In the genomic region with DNA sequence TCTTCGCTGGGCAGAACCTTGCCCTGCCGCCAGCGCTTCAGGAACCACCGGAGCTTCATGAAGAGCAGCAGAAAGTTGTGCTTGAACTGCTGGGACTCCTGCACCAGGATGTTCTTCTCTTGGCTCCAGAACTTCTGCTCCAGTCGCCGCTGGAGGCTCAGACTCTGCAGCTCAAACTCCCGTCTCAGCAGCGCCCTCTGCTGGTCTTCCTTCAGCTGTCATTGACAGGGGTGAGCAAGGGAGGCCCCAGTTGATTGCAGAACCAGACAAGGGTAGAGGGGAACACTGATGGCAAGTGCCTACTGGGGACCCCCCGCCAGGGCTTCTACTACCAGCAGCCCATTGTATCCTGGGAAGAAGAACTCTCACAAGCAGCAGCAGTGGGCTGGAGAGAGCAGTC, we compare ENCODE assay signal across 8 mouse cellular contexts. TPM values are rescaled to one million over a fixed set of nuclear protein-coding genes. Genes with fewer than 3 reads are reported as not detected.
DNase-seq lines count a peak whose midpoint lies in the region; ATAC-seq lines count a peak whose summit lies in the region.

No protein-coding gene starts in this region.

- H3K27me3 ChIP-seq in midbrain, embryonic 16.5 days (ENCODE audit: control insufficient read depth, insufficient read depth, low read depth, low read length): no peaks in the 10 kb centered on the region

- H3K36me3 ChIP-seq in midbrain, embryonic 16.5 days (ENCODE audit: control insufficient read depth, insufficient read depth, low read length): peaks cover 57% of the 10 kb centered on the region

- H3K4me1 ChIP-seq in midbrain, embryonic 16.5 days (ENCODE audit: control insufficient read depth, insufficient read depth, low read length): no peaks in the 10 kb centered on the region

- H3K9me3 ChIP-seq in midbrain, embryonic 16.5 days (replicated peaks; ENCODE audit: control insufficient read depth, low read length, poor library complexity, severe bottlenecking): no peaks in the 10 kb centered on the region

- intact Hi-C loops in left cerebral cortex, postnatal 36 days (cut with DNase I): no loop called here

- no peak overlapping the region for H3K9ac ChIP-seq in midbrain, embryonic 16.5 days (ENCODE audit: low read depth, low read length)

- ATAC-seq in cerebellum, adult (ENCODE audit: insufficient number of reproducible peaks, low FRiP score, low TSS enrichment): no peak
- ATAC-seq in midbrain, embryonic 16.5 days: peak; percentile 32; the same call in 1 of the 2 replicates

- H3K27ac ChIP-seq in midbrain, embryonic 16.5 days (ENCODE audit: low read length): no peak overlapping the region

- H3K4me2 ChIP-seq in midbrain, embryonic 16.5 days (ENCODE audit: low read length): no peak overlapping the region

- DNase-seq in cerebellum, adult 11 months: peak; percentile 83
- peak; percentile 89 for DNase-seq in cerebellum, adult 9-10 months
- DNase-seq in frontal cortex, adult 2 months (ENCODE audit: extremely low spot score in 1 of 2, low spot score in 1 of 2): peak; percentile 59 to 94
- DNase-seq in induced T-regulatory cell, adult 2 months (ENCODE audit: low read depth): peak; percentile 87
- DNase-seq in left cerebral cortex, postnatal 36 days (ENCODE audit: low spot score in 2 of 2): peak; percentile 78 to 81
- DNase-seq in spleen, postnatal 14 days (ENCODE audit: low spot score in 2 of 2): peak; percentile 64 to 81

- 42% methylated on average over 9 of the region's 9 CpGs for WGBS in midbrain, embryonic 16.5 days

- no peak overlapping the region for H3K4me3 ChIP-seq in midbrain, embryonic 16.5 days (ENCODE audit: low read depth, low read length)

RNA-seq across cellular contexts. Expression of a gene that starts 23.9 kb away (rescaled TPM):
- polyA plus RNA-seq in frontal cortex, adult 2 months (2012; rRNA removed): 6.6 and 7.3 TPM in 2 replicates
- total RNA-seq in left cerebral cortex, postnatal 36 days (2021): 1 to 10 TPM; 6.5 to 7.5 TPM
- 7.0 and 9.5 TPM in 2 replicates for polyA plus RNA-seq in midbrain, embryonic 16.5 days (2015; fragmentation: Nextera tagmentation; extraction: Ambion mirVana)

RNA-seq across cellular contexts. Expression of a gene that starts 38.9 kb away (rescaled TPM):
- 439 and 512 TPM in 2 replicates for polyA plus RNA-seq in frontal cortex, adult 2 months (2012; rRNA removed)
- 100 to 1,000 TPM; 495 to 546 TPM for total RNA-seq in left cerebral cortex, postnatal 36 days (2021)
- 135 and 155 TPM in 2 replicates for polyA plus RNA-seq in midbrain, embryonic 16.5 days (2015; fragmentation: Nextera tagmentation; extraction: Ambion mirVana)

RNA-seq across cellular contexts. Expression of a gene that starts 48.2 kb away (rescaled TPM):
- polyA plus RNA-seq in frontal cortex, adult 2 months (2012; rRNA removed): 8.5 and 10.5 TPM in 2 replicates
- 10 to 100 TPM; 20.0 to 26.0 TPM for total RNA-seq in left cerebral cortex, postnatal 36 days (2021)
- polyA plus RNA-seq in midbrain, embryonic 16.5 days (2015; fragmentation: Nextera tagmentation; extraction: Ambion mirVana): 5.2 and 5.5 TPM in 2 replicates

RNA-seq across cellular contexts. Expression of a gene that starts 56.1 kb away (rescaled TPM):
- polyA plus RNA-seq in frontal cortex, adult 2 months (2012; rRNA removed): 0.30 TPM in 1 of 2 replicates, not detected in the other
- not detected for total RNA-seq in left cerebral cortex, postnatal 36 days (2021)
- polyA plus RNA-seq in midbrain, embryonic 16.5 days (2015; fragmentation: Nextera tagmentation; extraction: Ambion mirVana): not detected in 2 replicates
